Mouse (Mus musculus) heart, adult 11 months (tissue): ENCODE results near the gene Elfn1.
"Not testable (repeated sequence)": the region's sequence is repeated elsewhere in the genome, so short reads cannot be mapped to it uniquely, and the experiment has no call there.

Source experiments
- DNase-seq: peaks from one replicate; pipeline ENCODE4 v3.0.0; 2022

Gene Elfn1

GRCm38 (mm10) chr5:139977476-139977875 lies 69.7 kb downstream of the Elfn1 start:
- no peak for DNase-seq

- DNase-seq = no peak
Measured at GRCm38 (mm10) chr5:139978525-139979276, 71.0 kb downstream of the Elfn1 start.

GRCm38 (mm10) chr5:139979371-139979770 lies 71.6 kb downstream of the Elfn1 start:
- no peak for DNase-seq

- DNase-seq = no peak
Measured at GRCm38 (mm10) chr5:139981976-139982375, 74.2 kb downstream of the Elfn1 start.

GRCm38 (mm10) chr5:139985073-139985746 lies 77.5 kb downstream of the Elfn1 start:
- DNase-seq = no peak

GRCm38 (mm10) chr5:139991531-139991930 lies 83.8 kb downstream of the Elfn1 start:
- DNase-seq = no peak

- DNase-seq = not testable (repeated sequence)
Measured at GRCm38 (mm10) chr5:139998321-139998720, 90.6 kb downstream of the Elfn1 start.

DNA sequence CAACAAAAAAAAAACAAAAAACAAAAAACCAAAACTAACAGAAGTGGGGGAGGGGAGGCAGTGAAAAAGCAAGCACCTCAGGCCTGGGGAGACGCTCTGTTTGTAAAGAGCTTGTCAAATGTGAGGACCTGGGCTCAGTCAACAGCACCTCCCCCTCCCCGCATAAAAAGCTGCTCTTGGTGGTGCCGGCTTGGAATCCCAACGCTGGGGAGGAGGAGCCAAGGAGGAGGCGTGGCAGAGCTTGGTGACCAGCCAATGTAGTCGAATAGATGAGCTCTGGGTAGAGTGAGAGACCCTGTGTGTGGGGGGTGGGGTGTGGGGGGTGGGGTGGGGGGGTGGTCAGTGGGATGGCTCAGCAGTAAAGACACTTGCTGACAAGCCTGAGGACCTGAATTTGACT lies 91.2 kb downstream of the Elfn1 start:
- DNase-seq = no peak

GRCm38 (mm10) chr5:140002541-140002940 lies 94.8 kb downstream of the Elfn1 start:
- no peak for DNase-seq

DNA sequence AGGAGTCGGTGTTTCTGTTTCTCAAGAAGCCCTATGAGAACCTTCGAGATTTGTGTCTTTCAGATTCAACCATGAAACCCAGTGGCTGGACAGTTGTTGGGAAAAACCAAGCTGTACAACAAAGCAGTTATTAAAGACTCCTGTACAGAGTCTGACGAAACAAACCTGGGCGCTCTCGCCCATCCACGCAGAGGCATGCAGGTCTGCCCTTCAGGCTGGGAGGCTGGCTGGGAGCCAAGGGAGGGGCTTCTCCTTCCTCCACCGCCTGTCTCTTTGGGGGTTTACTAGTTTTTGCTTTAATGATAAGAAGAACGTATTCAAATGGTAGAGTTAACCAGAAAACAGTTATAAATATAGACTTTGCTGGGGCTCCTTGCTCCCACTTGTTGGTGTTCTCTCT lies 99.1 kb downstream of the Elfn1 start:
- no peak for DNase-seq

- DNase-seq = no peak
Measured at GRCm38 (mm10) chr5:140007656-140008522, 100.1 kb downstream of the Elfn1 start.

- DNase-seq = no peak
Measured at GRCm38 (mm10) chr5:140008523-140008806, 100.7 kb downstream of the Elfn1 start.

DNA sequence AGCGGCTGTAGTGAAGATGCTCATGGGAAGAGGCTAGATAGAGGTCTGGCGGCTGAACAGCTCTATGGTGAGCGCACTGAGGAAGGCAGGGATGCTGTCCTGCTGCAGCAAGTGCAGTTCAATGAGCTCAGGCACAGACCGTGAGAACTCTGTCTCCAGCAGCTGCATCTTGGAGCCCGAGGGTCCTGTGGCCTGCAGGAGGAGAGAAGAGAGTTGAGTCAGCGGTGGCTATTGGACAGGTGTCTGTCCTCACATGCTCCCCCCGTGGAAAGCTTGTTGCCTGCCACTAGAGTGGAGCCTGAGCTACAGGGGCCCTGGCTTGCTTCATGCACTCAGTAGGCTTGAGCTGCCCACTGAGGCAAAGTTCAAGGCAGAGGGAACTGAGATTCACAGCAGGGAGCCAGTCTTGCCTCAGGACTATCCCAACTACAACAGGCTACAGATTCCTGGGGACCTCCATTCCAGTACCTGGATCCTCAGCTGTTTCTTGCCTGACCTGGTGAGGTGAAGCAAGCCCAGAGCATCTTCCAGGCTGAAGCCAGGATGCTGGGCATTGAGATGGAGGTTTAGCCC lies 101.4 kb downstream of the Elfn1 start:
- DNase-seq = no peak

DNA sequence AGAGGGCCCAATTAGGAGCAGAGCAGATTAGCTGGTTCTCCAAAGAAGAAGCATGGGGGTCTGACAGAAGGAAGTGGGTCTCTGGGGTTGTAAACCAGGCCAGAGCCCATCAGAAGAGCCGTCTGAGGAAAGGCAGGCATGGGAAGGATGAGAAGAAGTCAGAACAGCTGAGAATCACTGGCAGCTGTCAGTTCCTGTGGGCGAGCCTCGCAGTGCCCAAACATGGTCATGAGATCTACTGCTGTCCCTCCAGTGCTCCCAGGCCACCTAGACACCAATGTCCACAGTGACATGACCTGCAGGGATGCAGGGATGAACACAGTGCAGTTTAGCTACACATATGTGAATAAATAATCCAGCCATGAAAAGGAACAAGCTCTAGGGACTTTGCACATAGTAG lies 102.7 kb downstream of the Elfn1 start:
- DNase-seq = no peak

DNA sequence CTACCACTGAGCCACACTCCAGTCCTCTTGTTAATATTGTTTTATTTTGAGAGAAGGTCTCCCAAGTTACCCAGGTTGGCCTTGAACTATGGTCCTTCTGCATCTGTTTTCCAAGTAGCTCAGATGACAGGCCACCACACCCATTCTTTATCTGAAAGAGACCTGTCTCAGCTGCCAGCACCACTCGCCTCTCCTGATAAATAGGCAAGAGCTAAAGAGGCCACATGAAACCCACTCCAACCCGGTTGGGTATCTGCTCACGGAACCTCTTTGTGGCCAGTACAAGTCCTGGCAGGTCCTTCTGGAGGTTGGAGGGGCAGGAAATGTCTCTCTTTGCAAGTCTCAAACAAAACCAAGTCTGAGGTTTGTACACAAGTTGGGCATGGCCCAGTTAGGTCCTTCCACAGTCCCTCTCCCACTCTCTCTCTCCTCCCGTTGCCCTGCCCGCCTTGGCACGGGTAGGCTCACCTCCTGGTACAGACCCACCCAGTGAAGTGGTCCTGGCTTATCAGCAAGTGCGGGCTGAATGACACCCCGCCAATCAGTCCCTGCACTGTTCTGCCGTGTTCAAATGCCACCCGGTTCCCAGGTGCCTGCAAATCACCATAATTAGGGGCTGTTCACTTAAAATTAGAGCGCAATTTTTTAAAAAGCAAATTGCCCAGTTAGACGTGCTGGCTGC lies 104.7 kb downstream of the Elfn1 start:
- DNase-seq = no peak

- DNase-seq = no peak
Measured at GRCm38 (mm10) chr5:140013652-140014051, 105.9 kb downstream of the Elfn1 start.

GRCm38 (mm10) chr5:140016896-140017295 lies 109.2 kb downstream of the Elfn1 start:
- no peak for DNase-seq

GRCm38 (mm10) chr5:140018780-140019179 lies 111.0 kb downstream of the Elfn1 start:
- DNase-seq = no peak

GRCm38 (mm10) chr5:140019616-140020015 lies 111.9 kb downstream of the Elfn1 start:
- no peak for DNase-seq

- no peak for DNase-seq
Measured at GRCm38 (mm10) chr5:140021755-140022154, 114.0 kb downstream of the Elfn1 start.

GRCm38 (mm10) chr5:140022861-140023260 lies 115.1 kb downstream of the Elfn1 start:
- DNase-seq = no peak

DNA sequence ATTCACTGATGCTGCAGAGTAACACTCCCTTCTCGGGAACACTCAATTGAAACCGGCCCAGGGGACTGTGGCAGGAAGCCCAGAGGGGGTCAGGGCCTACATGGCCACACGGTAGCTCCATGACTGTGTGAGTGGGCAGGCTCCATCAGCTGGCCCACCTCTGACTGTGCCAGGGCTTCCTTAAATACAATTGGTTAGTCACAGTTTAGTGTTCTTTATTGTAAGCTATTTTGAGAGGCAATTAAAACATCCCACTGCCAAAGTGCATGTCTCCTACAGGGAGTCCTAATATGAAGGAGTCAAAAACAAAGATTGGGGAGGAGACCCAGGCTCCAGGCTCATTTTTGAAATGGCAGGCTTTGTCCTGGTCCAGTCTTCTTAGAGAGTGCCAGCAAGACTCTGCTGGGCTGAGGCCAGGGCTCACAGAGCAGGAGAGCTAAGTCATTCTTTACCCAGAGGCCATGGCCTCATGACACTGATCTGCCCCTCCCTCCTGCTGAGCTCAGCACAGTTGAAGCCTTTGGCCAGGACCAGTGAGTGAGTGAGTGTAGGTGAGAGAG lies 116.3 kb downstream of the Elfn1 start:
- DNase-seq = peak; percentile 95
